Mouse (Mus musculus) ES-CJ7 (cell line): ENCODE measurements around the gene Slc16a8.
"Not testable (repeated sequence)": the region's sequence is repeated elsewhere in the genome, so short reads cannot be mapped to it uniquely, and the experiment has no call there.

Experiments used
- DNase-seq: peaks from one replicate; pipeline ENCODE4 v3.0.0; 2011; ENCODE audit warnings: low read depth, low spot score

Gene Slc16a8

DNA sequence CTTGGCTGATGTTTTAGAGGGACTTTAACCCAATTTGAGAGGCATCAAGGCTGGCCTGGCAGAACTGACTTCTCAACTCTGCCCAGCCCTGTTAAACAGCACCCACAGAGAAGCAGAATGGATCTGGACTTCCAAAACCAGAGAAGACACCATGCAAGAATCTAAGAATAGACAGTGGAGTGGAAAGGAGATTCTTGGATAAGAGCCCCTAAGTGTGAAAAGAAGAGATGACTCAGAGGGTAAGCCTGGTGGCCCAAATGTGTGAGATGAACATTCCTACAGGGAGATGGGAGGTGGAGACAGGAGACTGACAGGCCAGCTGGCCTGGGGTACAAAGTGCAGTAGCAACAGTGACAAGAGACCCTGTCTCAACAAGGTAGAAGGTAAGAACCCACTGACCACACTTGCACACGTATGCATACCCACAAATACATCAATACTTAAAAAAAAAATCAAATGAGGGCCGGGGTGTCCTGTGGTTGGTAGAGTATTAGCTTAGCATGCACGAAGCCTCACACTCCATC, 8.3 kb upstream of the Slc16a8 start:
- no peak for DNase-seq

DNA sequence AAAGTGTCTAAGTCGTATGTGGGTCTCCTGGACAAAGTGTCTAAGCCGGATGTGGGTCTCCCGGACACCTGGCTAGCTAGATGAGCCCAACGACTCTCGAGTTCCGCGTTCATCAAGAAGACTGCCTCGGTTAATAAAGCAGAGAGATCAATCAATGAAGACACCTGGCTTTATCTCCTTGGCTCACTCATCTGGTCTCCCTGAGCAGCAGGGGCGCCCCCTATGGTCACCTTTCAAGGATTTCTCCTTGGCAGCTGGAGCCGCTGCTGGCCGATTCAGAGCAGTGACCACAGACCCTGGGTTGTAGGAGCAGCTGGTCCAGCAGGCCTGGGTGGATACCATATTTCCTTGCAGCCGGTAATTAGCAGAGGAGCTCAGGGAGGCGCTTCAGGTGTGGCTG, 7.8 kb upstream of the Slc16a8 start:
- DNase-seq = no peak

DNA sequence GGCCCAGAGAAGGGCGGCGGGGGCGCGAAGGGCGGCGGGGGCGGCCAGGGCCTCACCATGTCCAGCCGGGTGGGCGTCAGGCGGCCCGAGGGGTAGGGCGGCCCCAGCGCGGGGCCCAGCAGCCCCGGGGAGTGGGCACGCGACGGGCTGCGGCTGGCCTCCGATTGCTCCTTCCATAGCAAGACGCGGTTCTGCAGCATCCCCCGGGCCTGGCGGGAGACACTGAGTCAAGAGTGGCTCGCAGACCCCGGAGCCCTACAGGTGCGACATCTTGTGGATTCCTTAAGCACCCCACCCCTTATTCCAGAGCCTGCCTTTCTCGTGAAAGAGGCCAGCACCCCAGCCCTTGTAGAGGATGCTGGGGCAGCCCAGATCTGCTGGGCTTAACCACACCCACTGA, 7.2 kb upstream of the Slc16a8 start:
- DNase-seq = no peak

DNA sequence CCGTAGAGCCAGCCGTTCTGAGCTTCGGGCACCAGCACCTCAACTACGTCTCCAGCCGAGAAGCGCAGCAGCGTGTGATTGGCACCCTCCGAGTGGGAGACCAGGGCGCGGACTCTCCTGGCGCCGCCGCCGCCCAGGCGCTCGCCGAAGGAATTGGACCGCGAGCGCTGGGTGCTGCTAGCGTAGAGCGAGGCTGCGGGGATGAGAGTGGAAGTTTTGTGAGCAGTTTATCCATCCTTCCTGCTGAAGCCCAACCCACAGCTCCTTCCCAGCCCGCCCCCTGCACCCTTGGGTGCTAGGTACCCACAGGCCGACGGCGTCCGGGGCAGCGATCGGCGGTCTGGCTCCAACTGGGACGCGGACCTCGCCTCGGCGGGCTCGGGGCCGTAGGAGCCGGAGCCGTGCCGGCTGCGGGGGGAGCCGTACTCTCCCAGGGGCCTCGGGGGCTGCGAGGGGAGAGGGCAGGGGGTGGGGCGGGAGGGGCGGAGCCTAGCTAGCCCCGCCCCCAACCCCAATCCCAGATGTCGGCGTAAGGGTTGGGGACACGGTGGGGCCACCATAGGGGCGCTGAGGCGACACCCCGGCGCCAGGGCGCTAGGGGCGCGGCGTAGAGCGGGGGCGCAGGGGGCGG, 6.6 kb upstream of the Slc16a8 start:
- no peak for DNase-seq

DNA sequence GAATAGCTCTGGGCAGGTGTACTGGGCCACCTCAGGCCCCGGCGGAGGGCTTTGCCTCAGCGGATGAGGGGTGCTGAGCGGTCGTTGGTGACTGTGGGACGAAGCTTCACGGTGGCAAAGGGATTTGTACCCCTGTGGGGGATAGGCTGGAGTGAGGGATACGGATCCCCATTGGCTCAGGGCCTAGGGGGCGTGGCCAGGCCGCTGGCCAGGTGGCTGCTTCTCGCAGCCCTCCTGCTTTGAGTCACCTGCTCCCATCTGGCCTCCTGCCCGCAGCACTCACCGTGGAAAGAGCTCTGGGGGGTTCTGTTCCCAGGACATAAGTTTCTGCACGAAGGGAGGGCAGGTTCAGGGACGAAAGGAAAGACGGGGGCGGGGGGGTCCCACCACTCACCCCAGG, 4.0 kb upstream of the Slc16a8 start:
- no peak for DNase-seq

DNA sequence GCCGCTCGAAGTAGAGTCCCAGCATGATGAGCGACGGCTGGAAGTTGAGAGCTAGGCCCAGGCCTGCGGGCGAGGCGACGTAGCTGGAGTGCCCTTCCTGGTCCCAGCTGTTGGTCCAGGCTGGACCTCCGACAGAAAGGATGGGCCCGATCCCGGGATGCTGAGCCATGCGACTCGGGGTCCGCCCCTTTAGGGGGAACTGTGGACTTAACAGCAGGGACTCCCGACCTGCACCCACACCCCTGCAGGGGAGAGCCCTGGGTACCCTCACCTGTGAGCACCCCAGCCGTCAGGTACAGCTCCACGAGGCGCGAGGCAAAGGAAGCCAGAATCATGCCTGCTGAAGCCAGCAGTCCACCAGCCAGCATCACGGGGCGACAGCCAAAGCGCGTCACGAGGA, 2.0 kb downstream of the Slc16a8 start:
- no peak for DNase-seq

DNA sequence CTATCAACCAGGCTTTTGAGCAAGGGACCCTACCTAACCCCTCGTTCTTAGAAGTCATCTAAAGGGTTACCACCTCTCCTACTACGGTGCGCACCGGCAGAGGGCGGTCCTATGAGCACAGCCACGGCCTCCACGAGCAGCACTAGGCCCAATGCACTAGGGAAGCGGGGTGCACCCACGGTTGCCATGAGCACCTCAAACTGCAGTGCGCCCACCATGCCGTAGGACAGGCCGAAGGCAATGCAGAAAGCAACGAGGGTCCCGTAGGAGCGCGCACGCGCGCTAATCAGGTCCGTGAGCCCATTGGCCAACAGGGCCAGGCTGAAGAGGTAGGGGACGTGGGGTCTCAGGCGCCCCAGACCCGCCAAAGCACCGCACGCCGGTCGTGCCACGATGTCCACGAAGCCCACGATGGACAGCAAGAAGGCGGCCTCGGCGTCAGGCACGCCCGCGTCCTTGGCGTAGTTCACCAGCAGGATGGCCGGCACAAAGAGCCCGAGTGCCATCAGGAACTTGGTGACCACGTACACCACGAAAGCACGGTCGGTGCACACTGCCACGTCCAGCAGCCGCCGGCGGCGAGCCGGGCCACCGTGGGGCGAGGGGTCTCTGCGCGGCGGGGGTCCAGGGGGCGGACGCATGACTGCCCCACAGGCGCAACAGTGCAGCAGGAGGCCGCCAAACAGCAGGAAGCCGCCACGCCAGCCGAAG, 2.6 kb downstream of the Slc16a8 start:
- peak; percentile 63 for DNase-seq

DNA sequence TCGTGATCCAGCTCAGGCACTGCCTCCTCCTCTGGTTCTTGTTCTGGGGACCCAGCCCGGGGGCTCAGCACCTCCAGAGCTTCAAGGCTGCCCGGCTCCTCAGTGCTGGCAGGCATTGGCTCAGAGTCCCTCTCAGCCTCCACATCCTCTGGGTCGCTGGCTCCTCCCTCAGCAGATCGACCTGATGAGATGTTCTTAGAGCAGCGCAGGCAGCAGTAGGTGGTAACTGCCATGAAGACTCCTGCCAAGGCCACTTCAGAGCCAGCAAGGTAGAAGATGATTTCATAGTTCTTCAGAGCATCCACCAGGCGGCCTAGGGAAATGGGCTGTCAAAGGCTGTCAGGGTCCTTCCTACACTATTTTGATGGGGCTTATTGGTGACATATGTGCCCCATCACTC, 3.4 kb downstream of the Slc16a8 start:
- no peak for DNase-seq

DNA sequence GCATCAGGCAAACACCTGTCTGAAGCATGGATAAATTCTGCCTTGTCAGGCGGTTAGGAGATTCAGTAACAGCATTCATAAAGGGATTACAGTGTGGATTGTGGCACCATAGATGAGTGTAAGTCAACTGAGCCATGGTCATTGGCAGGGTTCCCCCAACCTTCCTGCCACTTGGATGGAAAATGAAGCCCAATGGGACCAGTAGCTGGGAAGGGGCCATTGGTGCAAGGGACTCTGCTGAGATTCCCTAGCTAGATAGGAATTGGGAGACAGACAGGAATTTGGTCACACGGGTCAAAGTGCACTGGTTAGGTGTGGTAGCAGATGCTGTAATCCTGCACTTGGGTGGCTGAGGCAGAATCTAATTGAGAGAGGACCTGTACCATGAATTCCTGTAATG, 4.3 kb downstream of the Slc16a8 start:
- no peak for DNase-seq

DNA sequence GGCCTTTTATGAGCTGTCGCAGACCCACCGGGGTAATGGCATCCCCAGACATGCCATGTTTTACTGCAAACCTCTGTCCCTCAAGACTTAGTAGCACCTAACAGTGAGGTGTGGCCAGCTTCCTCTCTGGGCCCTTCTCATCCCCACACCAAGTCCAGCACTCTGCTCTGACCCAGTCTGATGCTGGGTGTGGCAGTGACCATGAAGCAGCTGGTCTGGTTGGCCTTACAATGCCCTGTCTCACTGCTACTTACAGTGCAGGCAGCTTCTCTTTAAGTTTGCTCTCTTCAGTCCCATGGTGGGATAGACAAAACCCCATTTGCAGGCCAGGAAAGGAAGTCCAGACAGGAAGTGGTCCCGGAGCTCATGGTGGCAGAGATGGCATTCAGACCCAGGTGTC, 9.2 kb downstream of the Slc16a8 start:
- DNase-seq = no peak

DNA sequence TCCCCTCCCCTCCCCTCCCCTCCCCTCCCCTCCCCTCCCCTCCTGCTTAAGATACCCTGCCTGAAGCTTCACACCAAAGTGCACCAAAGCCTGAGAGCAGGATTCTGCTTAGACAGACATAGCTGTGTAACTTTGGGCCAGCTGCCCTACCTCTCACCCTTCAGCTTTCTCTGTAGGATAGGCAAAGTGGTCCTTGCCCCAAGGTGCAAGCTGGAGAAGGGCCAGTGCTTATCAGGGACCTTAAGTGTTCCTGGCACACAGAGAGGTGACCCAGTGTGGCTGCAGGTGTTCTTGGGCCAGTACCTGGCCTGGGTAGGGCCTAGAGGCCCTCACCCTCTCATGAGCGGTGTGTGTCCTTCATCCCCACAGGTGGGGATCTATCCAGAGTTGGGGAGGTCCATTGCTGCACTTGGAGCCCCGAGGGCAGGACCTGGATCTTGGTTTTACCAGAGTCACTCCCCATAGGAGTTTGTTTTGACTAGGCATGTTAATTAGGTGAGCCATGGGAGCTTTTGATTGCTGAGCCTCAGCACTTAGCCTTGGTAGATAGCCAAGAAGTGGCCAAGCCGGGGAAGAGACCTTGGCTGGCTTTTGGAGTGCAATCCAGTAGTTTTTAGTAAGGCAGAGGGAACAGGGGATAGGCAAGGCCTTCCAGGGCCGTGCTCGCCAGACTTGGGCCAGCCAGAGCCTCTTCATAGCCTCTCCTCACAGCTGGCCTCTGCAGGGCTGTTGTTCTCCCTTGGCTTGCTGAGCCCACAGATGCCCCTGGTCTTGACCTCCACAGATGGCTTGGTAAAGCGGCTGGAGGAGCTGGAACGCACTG, 10.3 kb downstream of the Slc16a8 start:
- no peak for DNase-seq

DNA sequence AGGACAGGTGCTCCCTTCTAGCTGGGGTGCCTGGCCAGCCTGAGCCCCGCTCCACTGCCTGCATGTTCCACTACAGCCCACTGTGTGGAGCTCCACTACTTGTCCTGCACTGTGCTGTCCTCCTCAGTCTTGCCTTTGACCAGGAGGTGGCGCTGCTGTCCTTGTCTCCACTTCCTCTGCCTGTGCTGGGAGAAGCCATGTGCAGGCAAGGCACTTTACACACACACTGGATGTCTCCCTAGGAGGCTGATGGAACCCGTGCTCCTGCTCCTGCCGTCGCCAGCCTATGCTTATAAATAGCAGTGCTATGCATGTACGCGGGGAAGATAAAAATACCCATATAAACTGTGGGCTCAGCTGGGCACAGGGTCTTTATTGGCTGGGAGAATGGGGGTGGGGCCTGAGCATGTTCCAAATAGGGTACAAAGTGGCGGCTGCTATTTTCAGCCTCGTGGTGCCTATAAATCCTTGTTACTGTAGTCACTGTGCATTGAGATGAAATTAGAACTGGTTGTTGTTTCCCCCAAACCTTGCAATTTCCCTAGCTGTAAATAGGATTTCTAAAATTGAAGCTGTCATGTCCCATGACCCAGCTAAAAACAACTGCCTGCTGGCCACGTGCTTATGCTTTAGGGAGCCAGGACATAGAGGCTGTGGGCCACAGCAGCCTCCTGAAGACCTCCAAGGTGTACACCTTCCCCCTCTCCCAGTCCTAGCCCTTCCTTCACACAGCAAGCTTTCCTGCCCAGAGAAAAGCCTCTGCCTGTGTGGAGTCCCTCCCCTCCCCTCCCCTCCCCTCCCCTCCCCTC, 11.1 kb downstream of the Slc16a8 start:
- DNase-seq = peak; percentile 97

DNA sequence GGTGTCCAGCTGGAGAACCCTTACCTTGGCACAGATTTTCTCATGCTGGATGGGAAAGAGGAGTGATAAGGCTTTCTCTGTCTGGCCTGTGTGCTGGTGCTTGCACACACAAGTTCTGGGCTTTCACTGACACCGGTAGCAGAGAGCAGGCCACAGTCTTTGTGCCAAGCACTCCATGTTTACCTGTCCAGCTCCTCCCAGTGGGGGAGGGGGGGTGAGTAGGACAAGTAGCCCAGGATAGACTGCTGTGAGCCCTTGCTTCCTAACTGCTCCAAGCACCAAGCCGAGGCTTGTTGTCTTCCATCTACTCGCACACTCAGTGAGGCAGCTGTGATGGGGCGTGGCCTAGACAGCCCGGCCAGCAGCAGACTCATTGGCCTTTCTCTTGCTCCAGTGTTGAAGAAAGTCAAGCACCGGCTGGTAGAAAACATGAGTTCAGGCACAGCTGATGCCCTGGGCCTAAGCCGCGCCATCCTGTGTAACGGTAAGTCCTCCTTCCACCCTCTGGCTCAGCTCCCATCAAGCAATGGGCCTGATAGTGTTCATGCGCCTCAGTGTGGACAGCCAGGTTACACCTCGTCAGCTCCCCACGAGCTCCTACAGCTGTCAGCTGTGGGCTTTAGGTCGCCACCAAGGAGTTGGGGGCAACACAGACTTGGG, 11.9 kb downstream of the Slc16a8 start:
- no peak for DNase-seq

DNA sequence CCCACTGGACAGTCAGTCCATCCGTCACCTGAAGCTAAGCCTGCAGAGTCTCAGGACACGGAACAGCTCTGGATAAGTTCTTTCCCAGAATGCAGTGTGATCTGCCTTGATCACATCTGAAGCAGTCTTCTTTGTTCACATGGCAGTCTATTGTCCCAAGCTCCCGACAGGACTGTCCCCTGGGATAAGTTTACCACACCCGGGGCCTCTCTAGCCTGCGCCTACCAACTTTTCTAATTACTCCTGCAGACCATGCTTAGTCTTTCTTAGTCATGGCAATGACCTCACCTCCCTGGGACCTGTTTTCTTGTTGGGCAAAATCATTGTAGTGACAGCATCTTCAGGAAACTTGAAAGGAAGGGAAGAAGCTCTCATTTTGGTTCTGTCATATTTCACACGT, 16.5 kb downstream of the Slc16a8 start:
- no peak for DNase-seq

DNA sequence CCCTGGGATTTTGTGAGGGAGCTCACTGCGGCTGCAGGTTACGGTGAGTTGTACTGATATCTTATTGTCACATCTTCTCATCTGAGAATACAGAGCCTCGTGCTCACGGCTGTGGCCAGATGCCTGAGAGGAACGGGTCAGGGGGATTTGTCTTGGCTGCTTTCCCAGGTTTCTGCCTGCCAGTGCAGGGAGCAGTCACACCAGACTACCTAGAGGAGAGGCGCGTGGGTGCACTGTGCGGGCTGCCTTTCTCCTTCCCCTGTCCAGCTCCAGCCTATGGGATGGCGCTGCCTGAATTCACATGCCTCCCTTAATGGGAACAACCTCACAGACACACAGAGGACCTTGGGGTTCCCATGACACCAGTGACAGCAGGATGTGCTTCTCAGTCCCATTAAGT, 19.3 kb downstream of the Slc16a8 start:
- no peak for DNase-seq

DNA sequence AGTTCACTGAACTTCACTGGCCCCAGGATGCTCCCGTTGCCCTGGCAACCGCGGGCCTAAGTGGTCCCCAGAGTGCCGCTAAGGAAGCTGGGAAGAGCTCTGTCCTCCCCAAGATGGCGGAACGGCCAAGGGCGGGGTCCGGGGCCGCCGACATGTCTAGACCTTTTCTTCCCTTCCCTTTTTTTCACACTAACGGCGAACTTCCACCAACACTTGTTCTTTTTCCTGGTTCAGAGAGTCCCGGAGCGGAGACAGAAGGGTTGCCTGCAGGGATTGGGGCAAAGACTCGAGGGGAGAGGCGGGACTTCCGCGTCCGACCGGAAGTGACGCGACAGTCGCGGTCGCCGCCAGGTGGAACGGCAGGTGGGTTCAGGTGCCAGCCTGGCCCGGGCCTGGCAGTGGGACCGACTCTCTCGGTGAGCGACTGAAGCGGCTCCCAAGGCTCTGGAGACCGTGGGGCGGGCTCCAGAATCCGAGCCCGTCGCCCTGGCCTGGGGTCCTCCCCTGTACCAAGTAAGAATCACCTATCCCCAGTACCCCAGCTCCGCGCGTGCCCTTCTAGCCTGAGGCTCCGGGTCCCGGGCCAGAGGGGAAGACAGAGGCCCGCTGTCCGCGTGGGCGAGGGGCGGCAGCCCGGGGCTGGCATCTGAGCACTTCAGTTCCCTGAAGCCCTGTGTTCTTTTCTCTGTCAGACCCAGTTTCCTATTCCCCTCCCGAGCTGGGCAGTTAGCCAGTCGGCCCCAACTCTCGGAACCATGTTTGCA, 25.3 kb downstream of the Slc16a8 start, which contains the start of the genes Pick1 and Gm49486:
TSS of gene Pick1 (plus strand) at position 116 of the 764 bp plus-strand sequence.
TSS of gene Gm49486 (plus strand) at position 334 of the 764 bp plus-strand sequence.
- peak; percentile 89 for DNase-seq

DNA sequence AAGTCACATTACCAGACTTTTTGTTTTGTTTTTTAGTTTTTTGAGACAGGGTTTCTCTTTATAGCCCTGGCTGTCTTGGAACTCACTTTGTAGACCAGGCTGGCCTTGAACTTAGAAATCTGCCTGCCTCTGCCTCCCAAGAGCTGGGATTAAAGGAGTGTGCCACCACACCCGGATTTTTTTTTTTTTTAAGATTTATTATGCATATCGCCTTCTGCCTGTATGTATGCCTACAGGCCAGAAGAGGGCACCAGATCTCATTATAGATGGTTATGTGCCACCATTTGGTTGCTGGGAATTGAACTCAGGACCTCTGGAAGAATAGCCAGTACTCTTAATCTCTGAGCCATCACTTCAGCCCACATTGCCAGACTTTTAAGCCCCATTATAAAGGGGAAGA, 28.8 kb downstream of the Slc16a8 start:
- DNase-seq = not testable (repeated sequence)

DNA sequence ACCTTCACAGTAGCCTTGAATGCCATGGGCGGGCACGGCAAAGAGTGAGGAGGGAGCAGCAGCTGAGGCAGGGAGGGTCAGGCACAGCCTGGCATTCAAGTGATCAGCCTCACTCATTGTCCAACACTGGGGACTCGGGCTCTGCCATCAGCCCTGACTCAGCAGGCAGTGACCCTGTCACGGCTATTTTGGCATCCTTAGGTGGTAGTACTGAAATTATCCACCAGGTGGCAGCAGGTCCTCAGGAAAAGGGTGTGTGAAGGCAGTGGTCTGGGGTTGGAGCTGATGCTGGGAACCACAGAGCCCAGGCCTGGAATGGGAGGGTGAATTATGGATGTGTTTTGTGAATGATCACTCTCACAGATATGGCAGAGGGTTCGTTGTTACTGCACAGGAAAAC, 29.9 kb downstream of the Slc16a8 start:
- peak; percentile 85 for DNase-seq

DNA sequence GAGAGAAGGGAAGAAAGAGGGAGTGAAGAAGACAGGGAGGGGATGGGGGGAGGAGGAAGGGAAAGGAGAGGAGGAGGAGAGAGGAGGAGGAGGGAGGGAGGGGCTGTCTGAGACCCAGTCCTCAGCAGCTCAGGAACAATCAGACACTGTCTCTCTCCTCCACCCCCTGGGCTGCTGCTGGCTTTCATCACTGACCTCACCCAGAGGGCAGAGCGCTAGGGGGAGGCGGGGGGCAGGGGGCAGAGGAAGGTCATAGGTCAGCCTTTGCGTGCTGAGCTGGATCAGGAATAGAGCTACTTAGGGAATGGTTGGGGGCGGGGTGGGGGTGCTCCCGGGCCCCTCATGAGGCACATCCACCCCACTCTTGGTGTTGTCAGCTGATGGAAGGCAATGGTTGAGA, 30.9 kb downstream of the Slc16a8 start:
- peak; percentile 67 for DNase-seq

DNA sequence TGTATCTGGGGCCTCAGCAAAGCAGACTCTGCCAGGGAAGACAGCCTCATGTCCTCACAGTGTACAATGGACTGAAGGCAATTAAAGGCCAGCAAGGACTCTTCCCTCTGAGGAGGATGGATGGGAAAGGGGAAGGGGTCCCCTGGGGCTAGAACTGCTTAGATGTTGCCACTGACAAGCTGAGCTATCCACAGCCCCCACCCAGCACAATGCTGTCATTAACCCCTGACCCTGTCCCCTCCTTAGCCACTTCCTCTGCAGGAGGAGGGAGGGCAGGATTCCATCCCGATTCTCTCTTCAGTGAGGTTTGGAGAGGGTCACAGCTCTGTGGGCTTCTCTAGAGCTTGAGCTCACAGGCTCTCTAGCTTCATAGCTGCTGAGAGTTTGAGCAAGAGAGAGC, 35.0 kb downstream of the Slc16a8 start:
- no peak for DNase-seq
